Mouse (Mus musculus): ENCODE results near the gene Serpinb9b.

GRCm38 (mm10) chr13:33091306-33091705 lies 64.1 kb downstream of the Serpinb9b start:
- no peak for TF ChIP-seq CTCF (IDR thresholded peaks at IDR 0.05; ENCODE audit: insufficient read depth, low read depth, low read length)
- TF ChIP-seq POLR2A (IDR thresholded peaks at IDR 0.05; ENCODE audit: insufficient read depth, low read depth, low read length), result no peak
